Mouse (Mus musculus): ENCODE results near the gene Lbh.

Gene Lbh

GRCm38 (mm10) chr17:72938026-72938795, 20.1 kb downstream of the Lbh start:
- DNase-seq (ENCODE audit: low spot score in 2 of 2) = peak; percentile 48 to 61

- DNase-seq (ENCODE audit: low spot score in 2 of 2) = no peak
Observed at GRCm38 (mm10) chr17:72938871-72939568, 20.9 kb downstream of the Lbh start.

- DNase-seq (ENCODE audit: low spot score in 2 of 2) = no peak
Observed at GRCm38 (mm10) chr17:72939569-72939899, 21.4 kb downstream of the Lbh start.

- DNase-seq (ENCODE audit: low spot score in 2 of 2) = no peak
Observed at GRCm38 (mm10) chr17:72944368-72944767, 26.3 kb downstream of the Lbh start.

- no peak for DNase-seq (ENCODE audit: low spot score in 2 of 2)
Observed at GRCm38 (mm10) chr17:72947111-72947859, 29.2 kb downstream of the Lbh start.

- no peak for DNase-seq (ENCODE audit: low spot score in 2 of 2)
Observed at GRCm38 (mm10) chr17:72948119-72948518, 30.0 kb downstream of the Lbh start.

- DNase-seq (ENCODE audit: low spot score in 2 of 2) = no peak
Observed at GRCm38 (mm10) chr17:72949247-72949701, 31.2 kb downstream of the Lbh start.

GRCm38 (mm10) chr17:72951331-72951730, 33.2 kb downstream of the Lbh start:
- DNase-seq (ENCODE audit: low spot score in 2 of 2) = no peak

- peak in 1 of 2 experiments; percentile 46 for DNase-seq (ENCODE audit: low spot score in 2 of 2)
Observed at GRCm38 (mm10) chr17:72953811-72954685, 35.9 kb downstream of the Lbh start.

- no peak for DNase-seq (ENCODE audit: low spot score in 2 of 2)
Observed at GRCm38 (mm10) chr17:72955534-72955933, 37.4 kb downstream of the Lbh start.

GRCm38 (mm10) chr17:72957016-72957415, 38.9 kb downstream of the Lbh start:
- DNase-seq (ENCODE audit: low spot score in 2 of 2) = no peak

GRCm38 (mm10) chr17:72958886-72959285, 40.8 kb downstream of the Lbh start:
- DNase-seq (ENCODE audit: low spot score in 2 of 2) = no peak

- no peak for DNase-seq (ENCODE audit: low spot score in 2 of 2)
Observed at GRCm38 (mm10) chr17:72959497-72960039, 41.5 kb downstream of the Lbh start.

GRCm38 (mm10) chr17:72960243-72960642, 42.1 kb downstream of the Lbh start:
- DNase-seq (ENCODE audit: low spot score in 2 of 2) = no peak

GRCm38 (mm10) chr17:72960873-72961272, 42.8 kb downstream of the Lbh start:
- no peak for DNase-seq (ENCODE audit: low spot score in 2 of 2)

- DNase-seq (ENCODE audit: low spot score in 2 of 2) = no peak
Observed at GRCm38 (mm10) chr17:72961953-72962630, 44.0 kb downstream of the Lbh start.

- DNase-seq (ENCODE audit: low spot score in 2 of 2) = no peak
Observed at GRCm38 (mm10) chr17:72965687-72966086, 47.6 kb downstream of the Lbh start.

GRCm38 (mm10) chr17:72966091-72966531, 48.0 kb downstream of the Lbh start:
- peak; percentile 57 to 58 for DNase-seq (ENCODE audit: low spot score in 2 of 2)

- DNase-seq (ENCODE audit: low spot score in 2 of 2) = no peak
Observed at GRCm38 (mm10) chr17:72966878-72967277, 48.8 kb downstream of the Lbh start.

GRCm38 (mm10) chr17:72967371-72968175, 49.5 kb downstream of the Lbh start:
- no peak for DNase-seq (ENCODE audit: low spot score in 2 of 2)

All from right cerebral cortex, postnatal 10 days (tissue).